Mouse (Mus musculus) c-Kit-positive CD71-negative TER-119-negative erythroid progenitor cells, embryonic 14.5 days (primary cell): ENCODE measurements at regions not wholly inside any gene's neighbourhood (a gene's known extent, or its start where the extent isn't known, plus 50 kb on each side); places are given as distances from the start of the nearest gene placed in this dataset.
"Not testable (repeated sequence)": the region's sequence is repeated elsewhere in the genome, so short reads cannot be mapped to it uniquely, and the experiment has no call there.

Experiments
- DNase-seq: peaks from one replicate; pipeline ENCODE4 v3.0.0-alpha.2; 2013; ENCODE audit warnings: low read depth

DNA sequence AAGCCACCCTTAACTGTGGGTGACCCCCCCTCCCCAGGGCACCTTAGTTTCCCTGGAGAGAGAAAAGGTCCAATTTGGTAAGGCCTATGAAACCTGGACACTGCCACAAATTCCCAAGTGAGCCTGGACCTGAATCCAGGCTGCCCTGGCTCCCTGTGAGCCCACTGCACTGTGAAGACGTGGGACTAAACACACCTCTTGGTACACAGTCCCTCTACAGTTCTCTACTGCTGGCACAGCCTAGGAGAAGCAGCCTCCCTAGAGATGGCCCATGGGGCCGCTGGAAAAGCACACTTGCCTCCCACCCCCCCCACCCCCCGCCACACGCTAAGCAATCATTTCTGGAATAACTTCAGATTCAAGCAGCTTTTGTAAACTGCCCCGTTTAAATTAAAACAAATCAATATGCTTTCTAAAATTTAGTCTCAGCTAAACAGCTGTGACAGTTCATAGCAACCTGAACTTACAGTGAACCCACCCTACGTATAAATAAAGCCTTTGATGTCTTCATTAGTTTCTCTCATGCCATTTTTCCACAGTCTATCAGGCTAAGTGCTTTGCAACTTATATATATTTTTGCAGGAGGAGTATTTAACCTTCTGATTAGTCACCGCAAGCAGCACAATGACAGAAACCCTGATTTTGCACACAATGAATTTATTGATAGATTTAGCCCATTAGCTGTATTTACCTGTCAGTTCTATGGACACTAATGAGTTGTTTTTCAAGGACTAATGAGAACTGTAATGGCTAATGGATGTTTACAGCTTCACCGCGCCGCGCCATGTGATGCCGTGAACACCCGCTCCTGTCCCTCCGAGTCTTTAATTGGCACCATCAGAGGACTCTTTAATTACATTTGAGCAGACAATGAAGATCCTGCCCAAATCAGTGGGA is 215.3 kb downstream of the 3100002H09Rik start:
- DNase-seq = no peak

DNA sequence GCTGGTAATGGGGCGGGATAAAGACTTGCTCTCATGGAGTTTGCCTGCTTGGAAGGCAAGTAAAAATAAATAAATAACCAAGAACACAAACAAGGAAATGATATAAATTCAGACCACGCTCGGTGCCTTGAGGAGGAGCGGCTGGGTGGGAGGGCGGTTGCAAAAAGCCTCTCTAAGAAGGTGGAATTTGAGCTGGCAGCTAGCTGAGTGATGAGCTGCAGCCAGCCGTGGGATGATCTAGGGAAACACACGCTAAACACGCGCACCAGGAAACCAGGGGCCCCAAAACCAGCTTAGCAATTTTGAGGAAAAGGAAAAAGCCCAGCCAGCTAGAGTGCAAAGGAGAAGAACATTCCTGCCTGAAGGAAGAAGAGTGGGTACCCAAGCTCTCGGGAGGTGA is 217.0 kb downstream of the 3100002H09Rik start:
- DNase-seq = no peak

DNA sequence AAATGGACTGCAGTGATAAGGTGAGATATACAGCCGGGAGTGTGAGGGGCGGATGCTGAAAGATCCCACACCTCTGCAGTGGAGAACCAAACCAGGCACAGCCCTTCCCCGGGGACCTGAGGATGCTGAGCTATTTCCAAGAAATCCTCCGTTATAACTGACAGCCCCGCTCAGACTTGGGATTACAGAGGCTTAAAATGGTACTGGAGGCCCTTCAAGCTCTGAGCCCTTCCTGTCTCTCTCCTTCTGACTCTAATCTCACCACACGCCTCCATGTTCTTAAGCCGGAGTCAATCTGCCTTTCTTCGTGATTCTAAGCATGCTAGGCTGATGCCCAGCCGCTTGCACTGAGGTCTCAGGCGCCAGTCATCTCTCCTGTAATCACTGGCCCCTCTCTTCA is 221.5 kb downstream of the 3100002H09Rik start:
- no peak for DNase-seq

DNA sequence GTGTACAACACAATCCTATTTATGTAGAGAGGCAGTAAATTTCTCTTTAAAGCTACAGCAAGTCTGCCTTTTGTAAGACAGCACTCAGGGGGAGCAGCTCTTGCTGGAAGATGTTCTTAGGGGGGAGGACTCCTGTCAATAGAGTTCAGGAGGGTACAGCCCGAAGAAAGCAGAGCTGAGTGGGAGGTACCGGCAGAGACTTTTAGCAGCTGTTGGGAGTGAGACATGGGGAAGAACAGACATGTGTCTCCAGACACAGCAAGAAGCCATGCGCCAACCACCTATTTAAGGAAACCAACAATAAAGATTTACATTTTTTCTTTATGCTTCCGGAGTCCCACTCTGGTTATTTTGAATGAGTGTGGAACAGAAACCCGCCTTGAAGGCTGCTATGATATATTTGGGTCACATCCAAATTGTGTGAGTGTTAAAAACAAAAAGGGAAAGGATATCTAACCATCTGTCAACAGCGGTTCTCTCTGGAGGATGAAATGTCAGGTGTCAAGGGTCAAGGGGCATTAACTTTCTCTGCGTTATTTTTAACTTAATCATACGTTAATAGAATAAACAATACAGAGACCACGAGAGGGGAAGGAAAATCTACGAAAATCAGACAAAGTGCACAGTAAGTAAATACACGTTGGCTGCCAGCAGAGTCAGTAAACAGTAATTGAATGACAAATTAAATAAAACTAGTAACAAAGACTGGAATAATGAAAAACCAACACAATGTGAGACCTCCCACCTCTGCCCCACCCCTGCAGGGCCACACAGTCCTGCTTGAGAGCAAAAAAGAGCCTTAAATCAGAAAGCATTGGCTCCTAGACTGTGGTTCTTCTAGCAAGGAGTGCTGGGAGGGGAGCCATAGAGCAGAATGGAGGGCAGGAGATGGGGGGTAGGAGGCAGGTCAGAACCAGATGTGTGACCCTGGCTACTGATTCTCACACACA is 225.2 kb downstream of the 3100002H09Rik start:
- no peak for DNase-seq

DNA sequence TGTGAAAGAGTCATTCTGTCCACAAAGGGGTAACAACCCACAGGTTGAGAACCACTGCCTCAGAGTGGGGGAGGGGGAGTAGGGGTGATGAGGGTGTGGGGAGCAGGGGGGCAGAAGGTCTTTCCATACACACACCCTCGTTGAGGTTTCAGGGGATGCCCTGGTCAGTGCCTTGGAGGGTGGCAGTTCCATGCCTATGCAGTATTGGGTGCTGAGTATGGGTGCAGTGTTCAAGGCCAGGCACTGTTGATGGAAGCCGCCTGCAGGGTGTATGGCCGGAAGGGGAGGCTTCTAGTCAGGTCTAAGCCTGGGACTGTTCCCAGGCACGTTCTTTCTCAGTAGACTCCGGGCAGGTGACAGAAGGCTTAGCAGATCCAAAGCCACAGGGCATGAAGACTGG is 234.1 kb downstream of the 3100002H09Rik start:
- DNase-seq = no peak

DNA sequence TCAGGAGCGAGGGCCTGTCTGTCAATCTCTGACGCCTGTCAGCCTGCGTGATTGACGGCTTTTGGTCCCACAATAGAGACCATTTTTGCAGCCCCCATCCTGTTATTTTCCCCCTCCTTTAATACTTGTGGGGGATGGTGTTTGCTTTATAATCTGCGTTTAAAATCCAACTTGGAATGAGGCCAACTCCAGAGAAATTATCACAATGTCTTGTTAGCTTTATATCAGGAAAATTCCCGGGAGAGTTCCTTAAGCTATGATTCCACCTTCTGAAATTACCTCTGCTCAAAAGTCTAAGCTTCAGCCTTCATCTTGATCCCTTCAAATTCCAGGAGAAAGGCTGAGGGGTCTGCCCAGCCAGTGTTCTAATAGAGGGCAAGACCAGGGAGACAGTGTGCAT is 235.0 kb downstream of the 3100002H09Rik start:
- DNase-seq = no peak

DNA sequence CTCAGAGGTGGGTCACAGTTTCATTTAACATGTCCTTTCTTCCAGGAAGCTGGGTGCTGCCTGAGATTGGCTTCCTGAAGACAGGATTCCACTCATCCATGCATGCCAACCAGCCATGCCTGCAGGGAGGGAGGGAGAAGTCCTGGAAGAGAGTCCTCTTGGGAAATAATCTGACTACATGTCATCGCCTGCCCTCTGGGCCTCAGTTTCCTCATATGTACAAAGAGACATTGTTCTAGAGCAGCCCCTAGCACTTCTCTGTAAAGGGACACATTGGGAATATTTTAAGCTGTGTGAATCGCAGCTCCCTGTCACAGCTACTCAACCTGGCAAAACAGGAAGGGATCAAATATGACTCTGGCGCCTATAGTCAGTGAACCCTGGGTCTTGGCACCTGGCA is 241.8 kb downstream of the 3100002H09Rik start:
- no peak for DNase-seq

DNA sequence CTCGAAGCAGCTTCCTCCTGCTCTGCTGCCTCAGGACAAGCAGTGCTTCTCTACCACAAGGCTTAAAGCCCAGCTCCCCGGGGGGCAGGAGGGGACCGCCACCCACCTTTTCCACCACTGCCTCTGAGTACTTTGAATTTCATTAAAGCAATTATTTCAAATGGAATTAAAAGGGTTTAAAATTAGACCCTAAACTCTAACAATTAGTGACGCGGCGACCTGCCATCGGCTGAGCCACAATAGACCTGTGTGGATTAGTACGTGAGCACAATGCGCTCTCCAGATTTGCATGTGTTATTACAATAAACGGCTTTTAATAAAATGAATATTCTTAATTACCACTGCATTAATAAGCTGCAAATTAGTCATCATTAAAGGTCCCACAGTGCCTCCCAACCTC is 242.5 kb downstream of the 3100002H09Rik start:
- no peak for DNase-seq

DNA sequence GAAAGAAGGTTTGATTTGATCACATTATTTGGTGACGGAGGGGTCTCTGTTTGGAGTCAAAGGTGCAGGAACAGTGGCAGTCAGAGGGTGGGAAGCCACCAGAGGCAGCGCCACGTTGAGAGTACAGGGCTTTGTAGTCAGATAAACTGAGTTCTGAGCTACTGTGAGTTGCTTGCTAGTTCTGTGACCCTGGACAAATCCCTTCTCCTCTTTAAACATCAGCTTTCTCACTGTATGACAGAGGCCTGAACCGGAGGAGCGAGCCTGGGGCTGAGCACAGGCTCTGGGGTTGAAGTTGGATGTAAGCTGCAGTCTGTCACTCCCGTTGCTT is 250.1 kb downstream of the 3100002H09Rik start:
- DNase-seq = no peak

DNA sequence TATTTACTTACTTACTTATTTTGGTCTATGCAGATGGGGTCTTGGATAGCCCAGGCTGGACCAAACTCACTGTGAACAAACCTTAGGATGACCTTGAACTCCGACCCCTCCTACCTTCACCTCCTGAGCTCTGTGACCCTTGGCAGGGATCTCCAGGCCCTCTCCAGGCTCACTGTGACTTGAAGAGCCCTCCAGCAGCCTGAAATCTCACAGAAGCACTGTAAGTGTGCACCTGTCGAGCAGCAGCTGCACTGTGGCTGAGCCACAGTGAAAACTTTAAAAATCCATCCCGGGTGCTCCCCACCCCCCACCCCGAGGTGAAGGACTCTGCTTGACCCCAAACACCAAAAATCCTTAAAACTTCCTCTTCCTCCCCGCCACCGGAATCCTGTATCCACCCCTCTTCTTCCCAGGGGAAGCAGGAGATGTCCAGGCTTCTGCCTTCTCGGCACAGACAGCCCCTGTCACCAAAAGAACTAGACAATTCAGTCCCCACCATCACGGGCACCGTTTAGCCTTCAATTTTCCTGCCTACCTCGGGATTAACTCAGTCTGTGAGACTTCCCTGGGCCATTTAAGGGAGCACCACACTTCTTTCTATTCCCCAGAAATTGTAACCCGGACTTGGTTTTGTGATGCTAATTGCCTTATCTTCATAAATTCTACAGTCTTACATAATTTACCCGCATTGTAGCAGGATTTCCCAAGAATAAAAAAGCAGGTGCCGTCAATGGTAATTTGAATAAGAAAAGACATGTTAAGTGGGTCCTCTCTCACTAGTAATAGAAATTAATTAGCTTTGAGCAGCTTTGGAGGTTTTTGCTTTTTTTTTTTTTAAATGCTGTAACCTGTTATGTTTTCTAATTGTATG is 250.7 kb downstream of the 3100002H09Rik start:
- DNase-seq = no peak

DNA sequence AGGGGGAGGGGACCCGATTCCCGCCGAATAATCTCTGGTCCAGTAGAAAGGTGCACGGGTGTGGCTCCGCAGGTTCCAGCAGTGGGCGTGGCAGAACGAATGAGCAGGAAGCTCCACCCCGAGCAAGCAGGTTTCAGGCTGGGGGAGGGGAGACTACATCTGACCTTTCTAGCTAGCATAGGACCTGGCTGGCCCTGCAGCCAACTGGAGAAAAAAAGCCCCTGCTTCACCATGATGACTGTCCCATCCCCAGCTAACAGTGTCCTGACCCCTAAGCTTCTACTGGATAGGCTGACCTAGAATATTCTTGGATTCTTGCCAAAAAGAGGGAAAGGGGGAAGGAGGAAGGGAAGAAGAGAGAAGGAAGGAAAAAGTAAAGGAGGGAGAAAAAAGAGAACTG is 252.1 kb downstream of the 3100002H09Rik start:
- not testable (repeated sequence) for DNase-seq

DNA sequence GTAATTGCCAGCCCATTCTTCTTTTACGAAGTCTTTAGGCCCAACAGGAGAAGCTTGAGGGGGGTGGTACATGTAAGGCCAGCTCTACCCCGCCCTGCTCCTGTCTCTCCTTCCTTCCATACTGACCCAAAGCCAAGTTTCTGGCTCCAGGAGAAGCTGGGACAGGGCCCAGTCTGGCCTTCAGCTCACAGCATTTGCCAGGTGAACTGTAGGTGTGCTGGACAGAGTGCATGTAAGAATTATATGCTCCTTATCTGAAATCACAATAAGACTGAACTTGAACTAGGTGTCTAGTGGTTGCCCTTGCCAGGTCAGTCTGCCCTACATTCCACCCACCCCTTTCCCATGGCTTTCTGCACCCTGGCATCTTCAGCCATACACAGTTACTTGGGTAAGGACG is 260.2 kb downstream of the 3100002H09Rik start:
- no peak for DNase-seq

DNA sequence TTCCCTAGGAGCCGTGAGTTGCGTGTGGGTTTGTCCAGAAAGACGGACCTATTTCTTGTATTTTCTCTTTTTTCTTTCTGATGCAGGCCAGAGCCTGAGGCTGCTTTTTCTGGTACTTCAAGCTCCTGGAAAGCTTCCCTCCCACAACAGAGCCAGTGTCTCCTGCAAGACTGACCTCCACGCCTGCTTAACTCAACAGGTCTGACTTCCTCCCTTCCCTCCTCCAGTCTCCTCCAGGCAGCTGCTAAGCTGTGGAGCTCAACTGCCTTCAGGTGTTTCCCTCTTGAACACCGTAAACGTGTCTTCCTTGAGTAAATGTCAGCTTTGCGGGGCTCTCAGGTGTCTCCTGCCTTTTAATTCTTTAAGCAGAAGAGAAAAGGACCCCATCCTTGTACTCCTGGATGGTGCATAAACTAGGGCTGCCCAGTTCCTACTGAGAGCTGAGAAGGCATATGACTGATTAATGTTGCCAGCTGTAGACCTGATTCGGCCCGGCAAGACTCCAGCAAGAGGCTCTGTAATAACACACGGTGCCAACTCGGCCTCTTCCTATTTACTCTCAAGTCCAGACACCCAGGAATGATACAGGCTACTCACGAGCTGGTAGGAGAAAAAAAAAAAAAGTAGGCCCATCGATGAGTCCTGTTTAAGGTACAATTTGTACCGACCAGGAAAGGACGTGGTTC is 260.9 kb downstream of the 3100002H09Rik start:
- no peak for DNase-seq

DNA sequence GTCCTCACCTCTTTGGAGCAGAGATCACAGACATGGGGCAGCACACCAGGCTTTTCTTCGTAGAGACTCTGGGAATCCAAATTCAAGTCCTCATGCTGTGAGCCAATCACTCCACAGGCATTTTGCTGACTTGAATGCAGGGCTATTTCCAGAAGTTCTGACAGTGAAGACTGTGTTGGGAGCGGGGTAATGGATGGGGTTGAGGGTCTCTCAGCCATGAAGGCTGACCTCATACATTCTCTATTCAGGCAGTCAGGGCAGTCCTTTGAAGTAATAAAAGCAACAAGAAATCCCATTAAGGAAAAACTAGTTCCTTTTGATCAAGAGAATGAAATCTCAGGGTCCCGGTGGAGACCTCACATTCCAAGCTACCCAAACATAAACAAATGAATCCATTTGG is 261.5 kb downstream of the 3100002H09Rik start:
- no peak for DNase-seq

DNA sequence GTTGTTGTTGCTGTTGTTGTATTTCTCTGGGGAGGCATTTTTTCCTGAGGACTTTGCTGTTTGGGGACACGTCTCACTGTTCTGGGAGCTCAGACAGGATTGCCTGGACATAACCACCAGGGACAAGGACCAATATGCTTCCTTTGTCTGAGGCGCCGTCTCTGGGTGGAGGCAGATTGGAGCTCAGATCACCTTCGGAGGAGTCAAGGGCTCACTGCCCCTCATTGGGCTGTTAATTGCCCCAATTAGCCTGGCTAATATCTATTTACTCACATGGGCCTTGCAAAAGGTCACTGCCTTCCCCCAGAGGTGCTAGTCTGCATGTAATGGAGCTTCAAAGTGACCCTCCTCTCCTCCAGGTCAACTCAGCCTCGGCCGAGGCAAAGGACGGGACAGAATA is 270.5 kb downstream of the 3100002H09Rik start:
- DNase-seq = no peak

DNA sequence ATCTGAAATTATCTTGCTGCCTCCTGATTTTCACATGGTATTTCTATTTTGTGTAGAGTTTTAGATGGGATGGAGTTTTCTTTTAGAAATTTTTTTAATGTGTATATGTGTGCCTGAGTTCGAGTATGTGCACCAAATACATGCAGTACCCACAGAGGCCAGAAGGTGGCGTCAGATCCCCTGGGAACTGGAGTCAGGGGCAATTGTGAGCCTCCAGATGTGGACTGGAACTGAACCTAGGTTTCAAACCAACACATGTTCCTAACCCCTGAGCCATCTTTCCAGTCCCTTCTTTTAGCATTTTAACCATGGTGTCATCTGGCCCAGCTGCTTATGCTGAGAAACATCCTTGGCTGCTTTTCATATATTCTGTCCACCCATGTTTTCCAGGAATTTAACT is 274.9 kb downstream of the 3100002H09Rik start:
- no peak for DNase-seq

DNA sequence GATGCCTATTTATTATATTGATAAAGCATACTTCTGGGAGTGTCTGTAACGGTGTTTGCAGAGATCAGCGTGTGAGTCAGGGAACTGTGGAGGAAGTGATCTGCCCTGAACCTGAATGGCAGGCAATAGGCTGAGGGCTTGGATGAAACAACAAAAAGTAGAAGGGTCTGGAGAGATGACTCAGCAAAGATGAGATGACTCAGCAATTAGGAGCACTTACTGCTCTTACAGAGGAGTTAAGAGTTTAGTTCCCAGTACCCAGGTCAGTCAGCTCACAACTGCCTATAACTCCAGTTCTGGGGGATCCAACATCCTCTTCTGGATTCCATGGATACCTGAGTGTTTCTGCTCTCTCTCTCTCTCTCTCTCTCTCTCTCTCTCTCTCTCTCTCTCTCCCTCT is 277.6 kb downstream of the 3100002H09Rik start:
- DNase-seq = no peak

DNA sequence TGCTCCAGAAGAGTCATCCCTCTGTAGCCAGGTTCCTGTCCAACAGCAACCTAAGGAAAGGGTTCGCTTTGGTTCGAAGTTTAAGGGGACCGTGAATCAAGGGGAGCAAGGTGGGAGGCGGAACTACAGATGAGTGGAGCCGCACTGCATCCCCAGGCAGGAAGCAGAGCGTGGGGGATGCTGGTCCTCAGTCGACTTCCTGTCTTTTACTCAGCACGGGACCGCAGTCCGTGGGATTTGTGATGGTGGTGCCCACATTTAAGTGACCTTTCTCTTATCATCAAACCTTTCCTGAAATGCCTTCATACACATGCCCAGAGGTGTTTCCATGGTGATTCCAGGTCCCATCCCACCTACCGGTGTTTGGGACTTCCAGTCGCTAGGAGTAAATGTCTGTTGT is 278.2 kb downstream of the 3100002H09Rik start:
- no peak for DNase-seq

DNA sequence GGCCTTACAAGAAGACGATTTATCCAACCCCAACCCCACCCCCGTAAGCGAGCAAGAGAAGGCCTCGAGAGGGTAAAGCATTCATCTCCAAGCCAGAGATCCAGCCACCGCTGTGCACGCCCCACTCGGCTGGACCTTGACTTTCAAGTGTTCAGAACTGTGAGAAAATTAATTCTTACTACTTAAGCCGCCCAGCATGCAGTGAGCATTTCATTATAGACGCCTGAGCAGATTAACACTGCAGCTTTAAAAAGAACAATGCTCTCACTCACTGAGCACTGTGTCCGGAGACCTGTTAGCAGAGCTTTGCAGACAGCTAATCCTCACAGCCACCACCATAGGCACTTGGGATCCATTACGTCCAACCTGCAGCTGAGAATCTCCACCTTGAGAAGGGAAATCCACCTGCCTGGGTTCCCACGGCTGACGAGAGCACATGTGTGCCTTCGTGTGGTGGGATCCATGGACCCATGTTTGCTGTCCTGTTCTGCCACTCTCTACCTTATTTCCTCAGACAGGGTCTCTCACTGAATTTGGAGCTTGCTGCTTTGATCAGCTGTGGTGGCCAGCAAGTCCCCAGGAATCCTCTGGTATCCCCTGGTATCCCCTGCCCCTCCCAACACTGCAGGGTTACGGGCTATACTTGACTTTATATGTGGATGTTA is 281.4 kb downstream of the 3100002H09Rik start:
- DNase-seq = no peak

DNA sequence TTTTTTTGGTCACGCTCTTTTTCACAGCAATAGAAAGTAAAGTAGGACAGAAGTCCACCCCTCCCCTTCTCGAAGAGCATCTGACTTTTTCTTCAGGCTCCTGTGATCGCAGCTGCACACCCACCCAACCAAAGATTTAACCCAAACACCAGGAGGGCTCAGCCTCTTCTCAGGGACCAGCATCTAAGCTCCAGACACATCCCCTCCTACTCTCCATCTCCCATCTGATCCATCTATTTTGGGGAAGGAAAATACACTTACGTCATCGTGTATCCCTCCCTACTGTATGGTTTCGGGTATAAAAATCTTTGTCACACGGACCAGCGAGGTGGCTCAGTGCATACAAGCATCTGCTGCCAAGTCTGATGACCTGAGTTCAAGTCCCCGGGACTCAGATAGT is 284.3 kb downstream of the 3100002H09Rik start:
- no peak for DNase-seq

DNA sequence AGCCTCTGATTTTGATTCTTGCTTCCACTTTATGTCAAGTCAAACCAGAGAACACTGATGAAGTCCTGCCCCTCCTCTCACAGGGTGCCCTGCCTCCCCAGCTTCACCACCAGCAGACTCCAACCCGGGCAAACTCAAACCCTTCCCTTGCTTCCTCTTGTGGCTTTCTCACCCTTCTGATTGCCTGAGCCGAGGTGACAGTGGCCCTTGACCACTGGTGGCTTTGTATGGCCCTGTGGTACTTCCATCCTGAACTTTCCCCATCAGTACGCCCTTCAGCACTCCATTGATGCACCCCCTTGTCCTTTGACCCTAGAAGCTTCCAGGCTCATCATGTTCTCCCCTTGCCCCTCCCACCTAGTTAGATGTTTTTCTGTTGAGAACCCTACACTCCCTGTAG is 287.0 kb downstream of the 3100002H09Rik start:
- DNase-seq = no peak
